Mouse (Mus musculus): ENCODE data around the gene Tnr. TPM values are rescaled to one million over a fixed set of nuclear protein-coding genes. Genes with fewer than 3 reads are reported as not detected.
A peak's percentile ranks its signal among the peaks of the same experiment; 100 is the strongest.

Gene Tnr
- not detected in 2 replicates for total RNA-seq (2017)

DNA sequence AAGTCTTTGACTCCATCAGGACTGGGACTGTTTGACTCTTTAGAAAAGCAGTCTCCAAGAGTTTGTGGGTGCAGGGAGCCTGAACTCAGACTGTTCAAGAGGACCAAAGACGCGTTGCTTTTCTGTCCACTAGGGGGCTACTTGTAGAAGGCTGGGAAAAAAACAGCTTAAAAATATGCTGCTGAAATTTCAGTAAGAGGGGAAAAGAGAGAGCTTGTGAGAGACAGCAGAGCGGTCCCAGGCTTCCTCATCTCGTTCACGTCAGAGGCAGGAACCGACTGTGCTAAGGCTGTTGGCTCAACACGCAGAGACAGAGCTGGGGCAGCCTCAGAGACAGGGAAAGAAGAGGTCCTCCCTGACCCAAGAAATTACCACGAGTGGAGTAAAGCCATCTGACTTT is at the start of gene Tnr:
TSS of gene Tnr (plus strand) at position 192 of the 400 bp plus-strand sequence.
- ATAC-seq (replicated peaks; ENCODE audit: low read depth, poor library complexity, severe bottlenecking) = peak; percentile 60

- no peak for ATAC-seq (replicated peaks; ENCODE audit: low read depth, poor library complexity, severe bottlenecking)
Measured at GRCm38 (mm10) chr1:159489853-159490435, 33.6 kb upstream of the Tnr start.

DNA sequence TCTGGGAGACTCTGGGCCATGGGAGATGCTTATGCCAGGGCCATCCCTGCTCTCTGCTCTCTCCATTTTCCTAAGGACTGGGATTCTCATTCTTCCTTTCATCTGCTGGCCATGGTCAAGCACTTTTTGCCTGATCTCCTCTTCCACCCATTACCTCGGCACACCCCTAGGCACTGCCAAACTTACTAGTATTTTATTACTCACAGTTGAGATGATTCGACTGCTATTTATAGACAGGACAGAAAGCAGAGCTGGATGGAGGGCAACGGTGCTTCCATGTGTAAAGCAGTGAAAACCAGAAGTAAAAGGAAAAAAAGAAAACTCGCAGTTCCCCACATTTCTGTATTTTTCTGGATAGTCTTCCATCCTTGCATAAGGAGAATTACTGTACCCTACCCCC is 31.0 kb upstream of the Tnr start:
- no peak for ATAC-seq (replicated peaks; ENCODE audit: low read depth, poor library complexity, severe bottlenecking)

GRCm38 (mm10) chr1:159493720-159494499 is 29.7 kb upstream of the Tnr start:
- no peak for ATAC-seq (replicated peaks; ENCODE audit: low read depth, poor library complexity, severe bottlenecking)

DNA sequence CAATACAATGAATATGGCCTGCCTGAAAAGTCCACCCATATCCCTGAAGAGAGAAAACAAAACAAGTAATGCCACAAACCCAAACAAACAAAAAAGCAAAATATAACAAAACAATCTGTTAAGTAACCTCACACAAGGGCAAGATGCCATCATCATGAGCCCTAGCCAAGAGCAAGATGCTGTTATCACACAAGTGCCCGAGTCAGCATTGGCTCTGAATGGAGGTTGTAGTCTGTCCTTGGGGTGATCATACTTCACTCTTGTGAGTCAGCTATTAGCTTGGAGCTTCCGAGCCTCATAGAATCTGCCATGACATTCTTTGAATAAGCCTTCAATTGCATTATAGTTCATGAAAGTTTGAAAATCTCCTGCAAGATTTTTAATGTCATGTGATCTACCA is 25.3 kb upstream of the Tnr start:
- ATAC-seq (replicated peaks; ENCODE audit: low read depth, poor library complexity, severe bottlenecking) = no peak

GRCm38 (mm10) chr1:159499806-159500460 is 23.6 kb upstream of the Tnr start:
- ATAC-seq (replicated peaks; ENCODE audit: low read depth, poor library complexity, severe bottlenecking) = no peak

- ATAC-seq (replicated peaks; ENCODE audit: low read depth, poor library complexity, severe bottlenecking) = no peak
Measured at GRCm38 (mm10) chr1:159501911-159502310, 21.7 kb upstream of the Tnr start.

DNA sequence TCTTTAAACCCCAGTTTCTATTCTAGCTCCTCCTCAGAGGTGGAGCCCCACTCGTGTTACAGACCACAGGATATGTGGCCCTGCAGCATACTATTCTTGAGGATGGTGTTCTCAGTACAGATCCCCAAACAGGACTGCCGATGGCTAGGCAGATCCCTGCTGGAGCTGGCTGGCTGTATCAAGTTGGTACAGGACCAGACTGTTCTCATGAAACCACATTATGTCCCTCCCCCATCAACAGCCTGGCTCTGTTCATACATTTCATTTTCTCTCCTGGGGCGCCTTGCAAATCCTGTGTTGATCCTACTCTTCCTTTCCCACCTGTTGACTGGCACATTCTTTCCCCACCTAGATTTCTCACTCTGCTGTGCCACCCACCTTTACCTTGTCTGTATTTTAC is 12.9 kb upstream of the Tnr start:
- ATAC-seq (replicated peaks; ENCODE audit: low read depth, poor library complexity, severe bottlenecking) = no peak

DNA sequence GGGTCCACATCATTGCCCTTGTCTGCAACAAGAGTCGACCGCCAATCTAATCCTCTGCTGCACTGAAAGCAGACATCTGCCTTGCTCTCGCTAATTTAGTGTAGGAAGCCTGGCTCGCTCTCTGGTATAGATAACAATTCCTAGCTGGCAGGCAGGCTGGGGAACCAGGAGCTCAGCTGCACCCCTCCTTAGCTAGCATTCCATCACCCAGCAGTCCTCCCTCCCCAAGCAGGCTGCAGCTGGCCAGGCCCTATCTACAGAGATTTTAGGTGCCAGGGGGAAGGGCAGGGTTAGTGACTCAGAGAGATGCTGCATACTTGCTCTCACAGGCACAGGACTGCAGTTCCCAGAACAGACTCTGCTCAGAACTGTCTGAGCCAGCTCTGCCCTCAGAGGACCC is 5.9 kb upstream of the Tnr start:
- ATAC-seq (replicated peaks; ENCODE audit: low read depth, poor library complexity, severe bottlenecking) = no peak

- ATAC-seq (replicated peaks; ENCODE audit: low read depth, poor library complexity, severe bottlenecking) = no peak
Measured at GRCm38 (mm10) chr1:159519206-159519605, 4.4 kb upstream of the Tnr start.

GRCm38 (mm10) chr1:159523069-159523468 is 500 bp upstream of the Tnr start:
- no peak for ATAC-seq (replicated peaks; ENCODE audit: low read depth, poor library complexity, severe bottlenecking)

DNA sequence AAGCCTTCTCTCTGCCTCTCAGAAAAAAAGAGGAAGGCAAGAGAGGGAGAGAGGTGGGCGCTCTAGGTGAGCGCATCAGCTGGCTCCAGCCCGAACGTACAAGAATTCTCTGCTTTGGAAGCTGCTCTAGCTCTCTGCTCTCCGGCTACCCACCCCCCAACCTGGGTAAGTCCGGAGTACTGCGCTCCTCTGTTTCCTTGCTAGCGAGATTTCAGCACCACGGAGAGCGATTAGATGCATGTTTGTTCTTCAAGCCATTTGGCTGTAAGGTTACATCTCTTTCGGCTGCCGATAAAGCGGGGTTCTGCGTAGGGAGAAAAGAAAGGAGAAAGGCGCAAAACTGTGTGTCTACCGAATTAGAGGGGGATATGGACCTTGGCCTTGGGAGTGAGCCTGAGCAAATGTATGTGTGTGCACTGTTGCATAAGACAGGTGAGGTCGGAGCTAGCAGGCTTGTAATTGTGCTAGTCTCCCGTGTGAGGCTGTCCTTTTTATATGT is 531 bp downstream of the Tnr start:
- ATAC-seq (replicated peaks; ENCODE audit: low read depth, poor library complexity, severe bottlenecking) = peak; percentile 90

GRCm38 (mm10) chr1:159532841-159533569 is 9.4 kb downstream of the Tnr start:
- no peak for ATAC-seq (replicated peaks; ENCODE audit: low read depth, poor library complexity, severe bottlenecking)

DNA sequence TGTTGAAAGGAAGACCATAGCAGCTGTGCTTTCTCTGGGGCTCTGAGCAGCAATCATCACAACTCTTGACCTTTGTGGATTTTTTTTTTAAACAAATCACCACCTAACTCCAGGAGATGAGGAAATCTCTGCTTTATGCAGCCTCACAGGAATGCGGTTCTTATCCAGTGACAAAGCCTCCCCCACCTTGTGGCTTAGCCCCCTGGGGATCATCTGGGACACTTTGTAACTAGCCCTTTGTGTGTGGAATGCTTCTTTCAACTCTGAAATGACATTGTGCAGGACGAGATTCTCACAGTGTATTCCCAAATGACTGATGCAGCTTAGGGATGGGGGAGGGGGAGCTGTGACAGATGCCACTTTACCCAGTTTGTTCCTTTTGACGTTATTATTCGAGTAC is 12.0 kb downstream of the Tnr start:
- ATAC-seq (replicated peaks; ENCODE audit: low read depth, poor library complexity, severe bottlenecking) = no peak

DNA sequence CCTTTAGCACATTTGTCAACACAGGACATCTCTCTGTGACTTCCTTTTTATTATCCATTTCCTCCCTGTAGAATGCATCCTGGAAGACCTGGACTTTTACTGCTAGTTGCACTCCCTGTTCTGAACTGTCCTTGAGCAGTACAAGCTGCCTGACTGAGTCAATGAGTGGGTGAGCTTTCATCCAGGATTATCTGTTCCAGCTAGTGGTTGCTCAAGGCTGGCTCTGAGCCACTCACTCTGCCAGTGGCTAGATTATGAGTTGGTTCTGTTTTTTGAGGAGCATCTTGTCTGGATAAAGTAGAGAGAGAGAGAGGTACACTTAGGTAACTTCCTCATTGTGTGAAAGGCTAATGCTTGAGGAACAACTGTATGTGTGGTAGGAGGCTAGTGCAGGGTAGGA is 14.0 kb downstream of the Tnr start:
- no peak for ATAC-seq (replicated peaks; ENCODE audit: low read depth, poor library complexity, severe bottlenecking)

- ATAC-seq (replicated peaks; ENCODE audit: low read depth, poor library complexity, severe bottlenecking) = no peak
Measured at GRCm38 (mm10) chr1:159538076-159538475, 14.5 kb downstream of the Tnr start.

DNA sequence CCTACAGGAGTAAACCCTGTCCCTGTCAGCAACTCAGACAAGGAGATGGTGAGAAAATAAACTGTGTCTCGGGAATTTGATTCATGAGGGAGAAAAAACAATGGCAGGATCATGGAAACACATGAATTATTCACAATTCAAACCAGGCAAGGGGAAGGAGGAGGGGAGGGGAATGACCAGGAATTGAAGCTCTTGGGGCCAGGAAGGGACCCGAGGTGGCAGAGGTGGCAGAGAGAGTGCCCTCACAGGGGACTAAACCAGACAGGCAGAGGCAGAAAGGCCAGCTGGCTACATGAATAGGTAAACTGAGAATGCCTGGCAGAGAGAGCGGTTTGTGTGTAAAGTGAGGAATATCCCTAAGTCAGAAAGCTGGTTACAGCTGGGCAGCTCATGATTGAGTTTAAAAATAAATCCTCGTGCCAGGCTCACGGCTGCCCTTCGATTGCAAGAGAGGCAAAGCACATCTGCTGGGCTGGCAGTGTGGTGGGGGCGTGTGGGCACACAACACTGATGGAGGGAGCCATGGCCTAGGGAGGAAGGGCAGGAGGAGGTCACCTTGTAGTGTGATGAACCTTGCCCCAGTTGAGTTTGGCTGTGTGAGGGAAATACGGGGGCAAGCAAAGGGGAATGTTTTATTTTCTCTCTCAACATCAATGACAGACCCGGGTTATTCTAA is 22.0 kb downstream of the Tnr start:
- ATAC-seq (replicated peaks; ENCODE audit: low read depth, poor library complexity, severe bottlenecking) = no peak

- no peak for ATAC-seq (replicated peaks; ENCODE audit: low read depth, poor library complexity, severe bottlenecking)
Measured at GRCm38 (mm10) chr1:159551036-159551435, 27.5 kb downstream of the Tnr start.

DNA sequence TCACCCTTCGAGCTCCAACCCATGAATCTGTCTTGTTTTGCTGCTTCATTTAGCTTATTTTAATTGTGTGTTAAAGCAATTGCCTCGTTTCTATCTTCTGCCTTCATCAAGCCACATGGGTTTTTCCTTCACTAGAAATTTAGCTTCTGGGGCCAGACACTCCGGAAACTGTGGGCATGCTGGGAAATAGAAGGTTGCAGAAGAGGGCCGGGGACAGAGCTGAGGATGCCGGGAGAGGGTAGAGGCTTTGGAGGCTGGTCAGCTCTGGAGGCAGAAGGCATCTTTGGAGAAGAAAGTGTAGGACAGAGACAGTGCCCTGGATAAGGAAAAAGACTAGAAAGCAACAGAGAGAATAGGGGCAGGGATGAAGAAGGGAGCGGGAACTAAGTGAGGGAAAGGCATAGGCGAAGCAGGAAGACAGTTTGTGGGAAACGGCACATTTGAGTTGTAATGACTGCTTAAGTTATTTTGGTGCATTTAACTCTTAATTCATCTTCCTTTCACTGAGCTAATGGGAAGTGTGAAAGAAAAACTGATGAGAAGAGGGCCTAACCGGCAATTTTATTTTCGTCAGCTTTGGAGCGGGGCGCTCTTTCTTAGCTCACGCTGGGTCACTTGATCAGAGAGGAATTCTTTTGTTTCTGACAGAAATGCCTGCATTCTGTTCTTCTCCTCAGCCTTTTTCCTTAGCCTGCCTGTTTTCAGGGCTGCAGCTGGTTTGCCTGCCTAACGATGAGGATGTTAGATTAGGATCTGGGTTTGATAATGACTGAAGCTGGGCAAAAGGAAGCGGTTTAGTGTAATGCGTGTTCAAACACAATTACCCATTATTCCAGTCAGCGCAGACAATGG is 28.2 kb downstream of the Tnr start:
- ATAC-seq (replicated peaks; ENCODE audit: low read depth, poor library complexity, severe bottlenecking) = no peak
